Mouse (Mus musculus) midbrain, embryonic 14.5 days (tissue): ENCODE data around the gene Zfp113. TPM values are rescaled to one million over a fixed set of nuclear protein-coding genes. Genes with fewer than 3 reads are reported as not detected.

ENCODE experiments used
- ATAC-seq: fragments of 200-750 bp; cut with Nextera tagmentation; 2 replicates; pipeline ENCODE4 v1.8.0; 2017; ENCODE audit warnings: moderate number of reproducible peaks, moderate library complexity; ENCODE audit not compliant: low FRiP score, low TSS enrichment
- DNase-seq: peaks from one replicate; pipeline ENCODE4 v3.0.0-alpha.2; 2015
- H3K27ac ChIP-seq: fragments of 300-500 bp; sonication (generic); replicated peaks from 2 replicates; pipeline ENCODE4 v1.5.1; 2014; ENCODE audit warnings: mild to moderate bottlenecking, low read depth, low read length, moderate library complexity
- H3K27me3 ChIP-seq: fragments of 300-500 bp; sonication (generic); 2 replicates; pipeline ENCODE4 v1.6.1; 2014; ENCODE audit warnings: low read length, control low read depth, mixed read lengths; ENCODE audit not compliant: control insufficient read depth, insufficient read depth
- H3K36me3 ChIP-seq: fragments of 300-500 bp; sonication (generic); 2 replicates; pipeline ENCODE4 v1.6.1; 2014; ENCODE audit warnings: low read length, control low read depth; ENCODE audit not compliant: control insufficient read depth, insufficient read depth
- H3K4me1 ChIP-seq: fragments of 300-500 bp; sonication (generic); 2 replicates; pipeline ENCODE4 v1.6.1; 2014; ENCODE audit warnings: mild to moderate bottlenecking, antibody characterized with exemption, low read length, control low read depth; ENCODE audit not compliant: control insufficient read depth, insufficient read depth
- H3K4me2 ChIP-seq: fragments of 300-500 bp; sonication (generic); 2 replicates; pipeline ENCODE4 v1.6.1; 2014; ENCODE audit warnings: mild to moderate bottlenecking, low read length, moderate library complexity
- H3K4me3 ChIP-seq: fragments of 300-500 bp; sonication (generic); replicated peaks from 2 replicates; pipeline ENCODE4 v1.5.1; 2014; ENCODE audit warnings: low read depth, low read length
- H3K9ac ChIP-seq: fragments of 300-500 bp; sonication (generic); replicated peaks from 2 replicates; pipeline ENCODE4 v1.6.1; 2014; ENCODE audit warnings: mild to moderate bottlenecking, low read length, moderate library complexity
- H3K9me3 ChIP-seq: fragments of 300-500 bp; sonication (generic); 2 replicates; pipeline ENCODE4 v1.6.1; 2016; ENCODE audit warnings: low read length, control low read depth, mixed read lengths; ENCODE audit not compliant: control insufficient read depth
- WGBS: fragments of 180-500 bp; shearing (Covaris S2); extraction: QIAGEN DNeasy Blood & Tissue Kit; methylation state at CpG from one replicate; pipeline ENCODE4 v1.1.7; 2014; 5-methylcytosine and 5-hydroxymethylcytosine counted together
- polyA plus RNA-seq: library from polyadenylated mRNA; unstranded; fragments of >200 nt; fragmentation: Nextera tagmentation; extraction: Ambion mirVana; gene quantifications from 2 replicates; pipeline ENCODE4 v1.2.1, GENCODE M21; 2014

Gene Zfp113
- polyA plus RNA-seq: 24.9 and 27.8 TPM in 2 replicates

GRCm38 (mm10) chr5:138155443-138155976 is at the start of gene Zfp113:
Gene Zfp113, minus strand, starts transcription at chr5:138155744.
- Histone ChIP-seq H3K4me1 (peaks cover 11% of the 10 kb centered on the region), H3K4me2 (peak within 1 kb of the TSS; percentile 86), H3K9me3 (no peaks in the 10 kb centered on the region), H3K27me3 (no peaks in the 10 kb centered on the region), H3K9ac (peak within 1 kb of the TSS; percentile 98), H3K4me3 (peak within 1 kb of the TSS; percentile 80), H3K27ac (peak within 1 kb of the TSS; percentile 99), H3K36me3 (peaks cover 27% of the 10 kb centered on the region)
- WGBS: under 1% methylated on average over 31 of the region's 31 CpGs
- DNase-seq (peak; percentile 96), ATAC-seq (peak; percentile 96)

- no peak overlapping the region for H3K27ac ChIP-seq
- H3K9ac ChIP-seq: no peak overlapping the region
- H3K36me3 ChIP-seq: no peaks in the 10 kb centered on the region
- no peak overlapping the region for H3K4me3 ChIP-seq
- ATAC-seq (no peak), DNase-seq (no peak)
- no peaks in the 10 kb centered on the region; the same call in 1 of the 2 replicates for H3K9me3 ChIP-seq
- H3K4me1 ChIP-seq: no peaks in the 10 kb centered on the region
- WGBS: 79% methylated on average over 3 of the region's 3 CpGs
- no peak overlapping the region for H3K4me2 ChIP-seq
- no peaks in the 10 kb centered on the region for H3K27me3 ChIP-seq
Observed at GRCm38 (mm10) chr5:138202086-138202485, 46.5 kb upstream of the Zfp113 start.

GRCm38 (mm10) chr5:138199576-138199975 is 44.0 kb upstream of the Zfp113 start:
- 13% methylated on average over 1 of the region's 1 CpGs for WGBS
- Histone ChIP-seq H3K27me3 (no peaks in the 10 kb centered on the region), H3K4me2 (no peak overlapping the region), H3K36me3 (no peaks in the 10 kb centered on the region), H3K27ac (no peak overlapping the region), H3K4me1 (no peaks in the 10 kb centered on the region), H3K9me3 (no peaks in the 10 kb centered on the region), H3K9ac (no peak overlapping the region), H3K4me3 (no peak overlapping the region)
- peak; percentile 56 for DNase-seq
- ATAC-seq: no peak

- H3K9me3 ChIP-seq: no peaks in the 10 kb centered on the region
- H3K36me3 ChIP-seq: peaks cover 23% of the 10 kb centered on the region
- 77% methylated on average over 7 of the region's 7 CpGs for WGBS
- H3K27ac ChIP-seq: no peak overlapping the region
- no peak for DNase-seq
- peak overlapping the region; percentile 97 for H3K4me2 ChIP-seq
- no peaks in the 10 kb centered on the region for H3K4me1 ChIP-seq
- H3K4me3 ChIP-seq: peak overlapping the region; percentile 73
- ATAC-seq: no peak
- H3K9ac ChIP-seq: peak overlapping the region; percentile 89; the same call in 1 of the 2 replicates
- no peaks in the 10 kb centered on the region for H3K27me3 ChIP-seq
Observed at GRCm38 (mm10) chr5:138195463-138195862, 39.9 kb upstream of the Zfp113 start.

- peak overlapping the region; percentile 89 for H3K9ac ChIP-seq
- under 1% methylated on average over 29 of the region's 29 CpGs for WGBS
- peak overlapping the region; percentile 73 for H3K4me3 ChIP-seq
- H3K4me1 ChIP-seq: no peaks in the 10 kb centered on the region
- H3K9me3 ChIP-seq: no peaks in the 10 kb centered on the region
- H3K36me3 ChIP-seq: peaks cover 25% of the 10 kb centered on the region
- DNase-seq (peak; percentile 70), ATAC-seq (peak; percentile 73)
- peak overlapping the region; percentile 97 for H3K4me2 ChIP-seq
- H3K27me3 ChIP-seq: no peaks in the 10 kb centered on the region
- H3K27ac ChIP-seq: peak overlapping the region; percentile 92
Observed at GRCm38 (mm10) chr5:138194755-138195345, 39.3 kb upstream of the Zfp113 start.

GRCm38 (mm10) chr5:138193771-138194727 is 38.5 kb upstream of the Zfp113 start, which contains the start of gene Mblac1:
Gene Mblac1, plus strand, starts transcription at chr5:138194314.
- Histone ChIP-seq H3K4me1 (no peaks in the 10 kb centered on the region), H3K27me3 (no peaks in the 10 kb centered on the region), H3K9ac (peak within 1 kb of the TSS; percentile 89), H3K36me3 (peaks cover 25% of the 10 kb centered on the region), H3K4me2 (peak within 1 kb of the TSS; percentile 97), H3K4me3 (peak within 1 kb of the TSS; percentile 73), H3K9me3 (no peaks in the 10 kb centered on the region), H3K27ac (peak within 1 kb of the TSS; percentile 92)
- ATAC-seq (peak; percentile 85), DNase-seq (peak; percentile 90)
- WGBS: 6% methylated on average over 54 of the region's 54 CpGs

- Histone ChIP-seq H3K9me3 (no peaks in the 10 kb centered on the region), H3K27me3 (no peaks in the 10 kb centered on the region), H3K4me1 (peaks cover 10% of the 10 kb centered on the region), H3K36me3 (peaks cover 37% of the 10 kb centered on the region), H3K4me3 (peak overlapping the region; percentile 80), H3K4me2 (peak overlapping the region; percentile 66), H3K9ac (peak overlapping the region; percentile 69), H3K27ac (peak overlapping the region; percentile 79)
- ATAC-seq (peak; percentile 85), DNase-seq (peak; percentile 92)
- 2% methylated on average over 10 of the region's 10 CpGs for WGBS
Observed at GRCm38 (mm10) chr5:138187661-138188306, 32.2 kb upstream of the Zfp113 start.

GRCm38 (mm10) chr5:138186950-138187638 is 31.6 kb upstream of the Zfp113 start, which contains the start of the genes Taf6 and Cnpy4:
Gene Taf6, minus strand, starts transcription at chr5:138187451.
Gene Cnpy4, plus strand, starts transcription at chr5:138187485.
- ATAC-seq: peak; percentile 84
- Histone ChIP-seq H3K4me1 (peaks cover 10% of the 10 kb centered on the region), H3K27ac (peak within 1 kb of the TSS; percentile 79), H3K9me3 (no peaks in the 10 kb centered on the region), H3K4me2 (peak within 1 kb of the TSS; percentile 66), H3K27me3 (no peaks in the 10 kb centered on the region), H3K36me3 (peaks cover 37% of the 10 kb centered on the region), H3K9ac (peak within 1 kb of the TSS; percentile 69), H3K4me3 (peak within 1 kb of the TSS; percentile 80)
- DNase-seq: peak; percentile 94
- WGBS: under 1% methylated on average over 31 of the region's 31 CpGs
